Mouse (Mus musculus) urinary bladder, postnatal 4 days (tissue): ENCODE results near the gene Hist2h3c1.
"Not testable (repeated sequence)": the region's sequence is repeated elsewhere in the genome, so short reads cannot be mapped to it uniquely, and the experiment has no call there.

Experiments used
- DNase-seq, 2 experiments: peaks; one replicate each; pipeline ENCODE4 v3.0.0; 2021 to 2022; ENCODE audit warnings: low spot score in 2 of 2

The Hist2h3c1 gene

DNA sequence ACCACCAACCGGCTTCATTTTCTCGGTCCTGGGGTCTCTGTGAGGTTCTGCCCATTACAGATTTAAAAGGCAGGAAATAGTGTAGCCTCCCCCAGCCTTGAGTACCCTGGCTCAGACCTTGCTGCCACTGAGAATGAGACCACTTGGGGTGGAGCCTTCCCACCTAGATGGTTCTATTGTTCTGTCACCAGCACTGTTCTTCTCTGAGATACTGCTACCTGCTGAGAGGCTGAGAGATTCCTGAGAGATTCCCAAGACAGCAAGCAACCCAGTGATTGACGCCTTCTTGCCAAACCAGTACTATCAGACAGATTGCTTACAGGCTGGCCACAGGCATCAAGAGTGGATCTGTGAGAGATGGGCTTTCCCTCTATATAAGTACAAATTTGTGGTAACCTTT lies 42.7 kb downstream of the Hist2h3c1 start:
- no peak for DNase-seq

DNA sequence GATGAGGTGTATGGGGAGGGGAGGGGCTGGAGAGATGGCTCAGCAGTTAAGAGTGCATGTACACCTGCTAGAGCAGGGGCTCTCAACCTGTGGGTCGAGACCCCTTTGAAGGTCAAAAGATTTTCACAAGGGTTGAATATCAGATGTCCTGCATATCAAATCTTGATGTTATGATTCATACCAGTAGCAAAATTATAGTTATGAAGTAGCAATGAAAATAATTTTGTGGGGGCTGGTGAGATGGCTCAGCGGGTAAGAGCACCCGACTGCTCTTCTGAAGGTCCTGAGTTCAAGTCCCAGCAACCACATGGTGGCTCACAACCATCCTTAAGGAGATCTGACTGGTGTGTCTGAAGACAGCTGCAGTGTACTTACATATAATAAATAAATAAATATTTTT lies 44.2 kb downstream of the Hist2h3c1 start:
- DNase-seq, result not testable (repeated sequence)

DNA sequence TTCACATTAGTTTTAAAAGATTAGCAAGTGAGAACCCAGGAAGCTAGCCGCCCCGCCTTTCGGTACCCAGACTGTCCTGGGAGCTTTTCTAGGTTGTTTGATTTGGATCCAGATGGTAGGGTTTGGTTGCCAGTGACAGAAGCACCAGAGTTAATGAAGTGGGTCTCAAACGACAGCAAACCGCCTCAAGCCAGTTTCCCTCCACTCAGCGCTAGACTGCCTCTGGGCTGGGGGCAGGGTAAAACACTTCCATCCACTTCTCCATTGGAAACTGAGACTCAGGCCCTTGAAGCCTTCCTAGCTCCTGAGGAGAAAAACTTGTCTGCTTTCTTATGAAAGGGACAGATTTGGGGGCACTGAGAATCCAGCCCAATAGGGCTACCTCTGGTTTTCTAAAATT lies 46.2 kb downstream of the Hist2h3c1 start:
- no peak for DNase-seq

DNA sequence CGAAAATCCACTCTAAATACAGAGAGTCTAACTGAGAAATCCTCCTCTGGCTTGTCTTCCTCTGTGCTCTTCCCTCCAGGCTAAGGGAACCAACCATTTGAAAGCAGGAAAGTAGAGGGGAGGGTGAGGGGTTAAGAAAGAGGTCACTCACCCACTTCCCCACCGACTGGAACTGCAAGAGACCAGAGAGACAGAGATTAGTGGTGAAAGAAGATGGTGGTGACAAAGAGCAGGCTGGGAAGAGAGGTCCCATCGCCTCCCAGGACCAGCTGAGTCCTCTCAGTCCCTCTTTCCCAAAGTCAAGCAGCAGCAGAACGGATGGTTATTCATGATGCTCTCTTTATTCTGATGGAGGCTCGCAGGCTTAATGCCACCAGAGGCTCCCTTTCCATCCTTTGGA lies 46.9 kb downstream of the Hist2h3c1 start:
- peak in 1 of 2 experiments; percentile 34 for DNase-seq

DNA sequence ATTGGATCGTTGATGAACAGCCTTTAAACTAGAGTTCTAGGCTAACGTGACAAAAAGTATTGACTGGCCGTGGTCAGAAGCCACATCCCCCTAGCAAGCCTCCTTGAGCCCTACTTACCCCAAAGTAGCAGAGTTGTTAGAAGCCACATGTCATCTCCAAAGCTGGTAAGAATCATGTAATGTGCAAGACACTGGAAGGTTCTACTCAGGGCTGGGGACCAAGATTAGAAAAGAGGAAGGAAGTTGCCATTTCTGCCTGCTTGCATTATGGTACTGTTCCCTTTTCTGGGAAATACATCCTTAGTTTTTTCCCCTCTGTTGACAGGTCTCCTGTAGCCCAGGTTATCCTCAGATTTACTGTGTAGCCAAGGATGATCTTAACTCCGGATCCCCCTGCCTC lies 47.3 kb downstream of the Hist2h3c1 start, which contains the start of gene Fcgr1:
Gene Fcgr1, minus strand, starts transcription at position 183 of the 400 bp plus-strand sequence.
- DNase-seq, result no peak
